Mouse (Mus musculus): ENCODE data around the gene Dll4. TPM values are rescaled to one million over a fixed set of nuclear protein-coding genes. Genes with fewer than 3 reads are reported as not detected.

Dll4 gene
- 3.1 and 4.1 TPM in 2 replicates for polyA plus RNA-seq (2012; rRNA removed)

- Histone ChIP-seq H3K27ac (ENCODE audit: insufficient read depth, low read length) (no peak within 1 kb of the TSS), H3K27me3 (ENCODE audit: control insufficient read depth, insufficient read depth, low read length) (no peaks in the 10 kb centered on the region), H3K4me1 (ENCODE audit: control insufficient read depth, insufficient read depth, low read length) (peaks cover 16% of the 10 kb centered on the region), H3K4me3 (replicated peaks; ENCODE audit: insufficient read depth, low read depth, low read length) (peak within 1 kb of the TSS; percentile 61)
- under 1% methylated on average over 32 of the region's 33 CpGs for WGBS
- no peak for TF ChIP-seq POLR2A (IDR thresholded peaks at IDR 0.05; ENCODE audit: borderline replicate concordance, insufficient read depth, low read length)
- TF ChIP-seq CTCF (IDR thresholded peaks at IDR 0.05; ENCODE audit: borderline replicate concordance, insufficient read depth, low read depth, low read length), result no peak
- peak; percentile 13 to 25 for DNase-seq
Observed at GRCm38 (mm10) chr2:119325568-119326143, at the start of gene Dll4. Gene Dll4 (plus strand): TSS chr2:119325784.

DNA sequence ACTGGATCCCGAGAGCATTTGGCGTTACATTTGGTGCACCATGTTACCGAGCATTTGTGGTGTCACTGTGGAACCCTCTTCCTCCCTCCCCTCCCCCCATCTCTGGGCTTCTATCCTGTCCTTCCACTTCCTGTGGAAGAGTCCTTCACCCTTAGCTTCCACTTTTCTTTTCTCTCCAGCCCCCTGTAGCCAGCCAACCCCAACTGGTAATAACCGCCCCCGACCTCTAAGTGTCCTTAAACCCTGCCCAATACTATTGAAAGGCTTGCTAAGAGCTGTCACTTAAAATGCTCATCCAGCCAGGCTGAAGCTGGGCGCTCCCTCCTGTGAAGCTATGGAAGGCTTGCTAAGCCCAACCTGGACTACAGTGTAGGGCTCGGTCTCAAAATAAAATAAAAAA lies 48.7 kb upstream of the Dll4 start:
- no peaks in the 10 kb centered on the region for H3K4me1 ChIP-seq (ENCODE audit: control insufficient read depth, insufficient read depth, low read length)
- WGBS, result 80% methylated on average over 7 of the region's 7 CpGs
- H3K27me3 ChIP-seq (ENCODE audit: control insufficient read depth, insufficient read depth, low read length), result no peaks in the 10 kb centered on the region
- no peak for DNase-seq
- no peak overlapping the region for H3K4me3 ChIP-seq (replicated peaks; ENCODE audit: insufficient read depth, low read depth, low read length)
- H3K27ac ChIP-seq (ENCODE audit: insufficient read depth, low read length), result no peak overlapping the region
- no peak for TF ChIP-seq POLR2A (IDR thresholded peaks at IDR 0.05; ENCODE audit: borderline replicate concordance, insufficient read depth, low read length)
- TF ChIP-seq CTCF (IDR thresholded peaks at IDR 0.05; ENCODE audit: borderline replicate concordance, insufficient read depth, low read depth, low read length), result no peak

- H3K4me1 ChIP-seq (ENCODE audit: control insufficient read depth, insufficient read depth, low read length), result no peaks in the 10 kb centered on the region
- H3K27ac ChIP-seq (ENCODE audit: insufficient read depth, low read length), result no peak overlapping the region
- WGBS, result 81% methylated on average over 23 of the region's 23 CpGs
- H3K27me3 ChIP-seq (ENCODE audit: control insufficient read depth, insufficient read depth, low read length), result no peaks in the 10 kb centered on the region
- H3K4me3 ChIP-seq (replicated peaks; ENCODE audit: insufficient read depth, low read depth, low read length), result no peak overlapping the region
- no peak for DNase-seq
- no peak for TF ChIP-seq POLR2A (IDR thresholded peaks at IDR 0.05; ENCODE audit: borderline replicate concordance, insufficient read depth, low read length)
- no peak for TF ChIP-seq CTCF (IDR thresholded peaks at IDR 0.05; ENCODE audit: borderline replicate concordance, insufficient read depth, low read depth, low read length)
Observed at GRCm38 (mm10) chr2:119277810-119278209, 47.8 kb upstream of the Dll4 start.

DNA sequence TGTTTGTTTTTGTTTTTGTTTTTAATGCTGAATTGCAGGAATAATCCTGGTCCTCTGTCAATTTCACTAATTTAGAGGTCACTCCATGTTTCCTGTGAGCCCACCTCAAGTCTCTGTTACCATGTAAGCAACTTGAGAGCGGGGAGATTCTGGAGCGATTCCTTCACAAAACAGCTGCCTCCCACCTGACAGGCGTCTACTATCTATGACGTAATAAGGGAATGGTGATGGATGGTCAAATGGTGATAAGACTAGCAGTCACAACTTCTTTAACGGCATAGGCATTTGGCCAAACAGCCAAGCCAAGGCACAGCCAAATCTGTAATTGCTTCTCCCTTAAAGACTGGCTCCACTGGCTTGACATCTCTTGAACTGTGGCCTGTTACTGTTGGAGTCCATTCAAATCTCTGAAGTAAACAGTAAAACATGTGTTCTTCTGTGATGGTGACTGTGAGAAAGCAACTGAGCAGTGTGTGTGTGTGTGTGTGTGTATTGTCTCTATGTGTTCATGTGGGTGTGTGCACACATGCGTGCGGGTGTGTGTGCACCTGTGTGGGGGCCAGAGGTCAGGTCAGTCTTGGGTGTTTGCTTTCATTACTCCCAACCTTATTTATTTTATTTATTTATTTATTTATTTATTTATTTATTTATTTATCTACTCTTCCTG lies 43.6 kb upstream of the Dll4 start:
- no peaks in the 10 kb centered on the region for H3K4me1 ChIP-seq (ENCODE audit: control insufficient read depth, insufficient read depth, low read length)
- no peak overlapping the region for H3K27ac ChIP-seq (ENCODE audit: insufficient read depth, low read length)
- no peak for DNase-seq
- TF ChIP-seq CTCF (IDR thresholded peaks at IDR 0.05; ENCODE audit: borderline replicate concordance, insufficient read depth, low read depth, low read length) (no peak), POLR2A (IDR thresholded peaks at IDR 0.05; ENCODE audit: borderline replicate concordance, insufficient read depth, low read length) (no peak)
- WGBS, result 71% methylated on average over 7 of the region's 7 CpGs
- no peaks in the 10 kb centered on the region for H3K27me3 ChIP-seq (ENCODE audit: control insufficient read depth, insufficient read depth, low read length)
- H3K4me3 ChIP-seq (replicated peaks; ENCODE audit: insufficient read depth, low read depth, low read length), result no peak overlapping the region

- no peak for TF ChIP-seq POLR2A (IDR thresholded peaks at IDR 0.05; ENCODE audit: borderline replicate concordance, insufficient read depth, low read length)
- 84% methylated on average over 5 of the region's 5 CpGs for WGBS
- no peak overlapping the region for H3K4me3 ChIP-seq (replicated peaks; ENCODE audit: insufficient read depth, low read depth, low read length)
- DNase-seq, result no peak
- no peaks in the 10 kb centered on the region for H3K27me3 ChIP-seq (ENCODE audit: control insufficient read depth, insufficient read depth, low read length)
- peaks cover 8% of the 10 kb centered on the region; the same call in 1 of the 2 replicates for H3K4me1 ChIP-seq (ENCODE audit: control insufficient read depth, insufficient read depth, low read length)
- peak overlapping the region; percentile 55 for H3K27ac ChIP-seq (ENCODE audit: insufficient read depth, low read length)
Observed at GRCm38 (mm10) chr2:119287372-119287771, 38.2 kb upstream of the Dll4 start.

- Histone ChIP-seq H3K4me3 (replicated peaks; ENCODE audit: insufficient read depth, low read depth, low read length) (peak within 1 kb of the TSS; percentile 67), H3K4me1 (ENCODE audit: control insufficient read depth, insufficient read depth, low read length) (peaks cover 17% of the 10 kb centered on the region), H3K27me3 (ENCODE audit: control insufficient read depth, insufficient read depth, low read length) (no peaks in the 10 kb centered on the region), H3K27ac (ENCODE audit: insufficient read depth, low read length) (peak within 1 kb of the TSS; percentile 55)
- peak; percentile 98 to 99 for DNase-seq
- under 1% methylated on average over 31 of the region's 31 CpGs for whole genome bisulfite sequencing
- TF ChIP-seq POLR2A (IDR thresholded peaks at IDR 0.05; ENCODE audit: borderline replicate concordance, insufficient read depth, low read length) (peak; percentile 61; the same call in 1 of the 2 replicates), CTCF (IDR thresholded peaks at IDR 0.05; ENCODE audit: borderline replicate concordance, insufficient read depth, low read depth, low read length) (peak; percentile 97)
Observed at GRCm38 (mm10) chr2:119288270-119288882, 37.2 kb upstream of the Dll4 start, which contains the start of gene Vps18. Gene Vps18 (plus strand): TSS chr2:119288740.

- no peak for DNase-seq
- H3K4me3 ChIP-seq (replicated peaks; ENCODE audit: insufficient read depth, low read depth, low read length), result peak overlapping the region; percentile 67
- H3K27me3 ChIP-seq (ENCODE audit: control insufficient read depth, insufficient read depth, low read length), result no peaks in the 10 kb centered on the region
- WGBS, result under 1% methylated on average over 11 of the region's 11 CpGs
- no peak for TF ChIP-seq CTCF (IDR thresholded peaks at IDR 0.05; ENCODE audit: borderline replicate concordance, insufficient read depth, low read depth, low read length)
- TF ChIP-seq POLR2A (IDR thresholded peaks at IDR 0.05; ENCODE audit: borderline replicate concordance, insufficient read depth, low read length), result no peak
- H3K4me1 ChIP-seq (ENCODE audit: control insufficient read depth, insufficient read depth, low read length), result peaks cover 23% of the 10 kb centered on the region
- peak overlapping the region; percentile 12; the same call in 1 of the 2 replicates for H3K27ac ChIP-seq (ENCODE audit: insufficient read depth, low read length)
Observed at GRCm38 (mm10) chr2:119289014-119289416, 36.6 kb upstream of the Dll4 start.
